Mouse (Mus musculus): ENCODE data around the gene Cops6. TPM values are rescaled to one million over a fixed set of nuclear protein-coding genes. Genes with fewer than 3 reads are reported as not detected.

Cops6 gene
- 14.2 and 19.2 TPM in 2 replicates for total RNA-seq (2017)

DNA sequence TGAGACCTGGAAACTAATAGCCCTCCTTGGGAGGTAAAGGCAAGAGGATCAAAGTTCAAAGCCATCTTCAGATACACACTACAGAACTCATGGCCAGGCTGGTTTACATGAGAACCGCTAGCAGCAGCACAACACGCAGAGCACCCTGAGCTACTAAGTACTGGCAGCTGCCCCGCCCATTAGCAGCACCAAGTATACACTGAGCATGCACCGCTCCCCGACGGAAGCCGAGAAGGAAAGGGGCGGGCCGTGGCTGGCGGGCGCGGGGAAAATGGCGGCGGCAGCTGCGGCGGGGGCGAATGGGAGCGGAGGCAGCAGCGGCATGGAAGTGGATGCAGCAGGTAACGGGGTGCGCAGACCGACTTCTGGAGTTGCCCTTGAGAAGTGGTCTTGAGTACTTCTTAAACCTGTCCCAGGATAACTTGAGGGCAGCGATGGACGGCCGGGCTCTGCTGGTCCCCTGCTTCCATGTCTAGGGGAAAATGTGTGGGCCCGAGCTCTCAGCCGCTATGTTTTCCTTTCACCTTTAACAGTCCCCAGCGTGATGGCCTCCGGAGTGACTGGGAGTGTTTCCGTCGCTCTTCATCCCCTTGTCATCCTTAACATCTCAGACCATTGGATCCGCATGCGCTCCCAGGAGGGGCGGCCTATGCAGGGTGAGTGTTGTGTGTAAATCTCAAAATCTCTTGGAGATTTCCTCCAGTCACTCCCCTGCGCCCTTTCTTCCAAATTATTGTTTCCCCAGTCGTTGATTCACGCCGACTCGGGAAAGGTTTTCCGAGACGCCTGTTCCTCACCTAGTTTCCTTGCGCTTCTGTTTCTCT, at the start of gene Cops6:
Gene Cops6, plus strand, starts transcription at position 230 of the 824 bp plus-strand sequence.
- ATAC-seq (ENCODE audit: extremely low read depth, insufficient number of reproducible peaks, low FRiP score, poor library complexity, severe bottlenecking): peak; percentile 98

DNA sequence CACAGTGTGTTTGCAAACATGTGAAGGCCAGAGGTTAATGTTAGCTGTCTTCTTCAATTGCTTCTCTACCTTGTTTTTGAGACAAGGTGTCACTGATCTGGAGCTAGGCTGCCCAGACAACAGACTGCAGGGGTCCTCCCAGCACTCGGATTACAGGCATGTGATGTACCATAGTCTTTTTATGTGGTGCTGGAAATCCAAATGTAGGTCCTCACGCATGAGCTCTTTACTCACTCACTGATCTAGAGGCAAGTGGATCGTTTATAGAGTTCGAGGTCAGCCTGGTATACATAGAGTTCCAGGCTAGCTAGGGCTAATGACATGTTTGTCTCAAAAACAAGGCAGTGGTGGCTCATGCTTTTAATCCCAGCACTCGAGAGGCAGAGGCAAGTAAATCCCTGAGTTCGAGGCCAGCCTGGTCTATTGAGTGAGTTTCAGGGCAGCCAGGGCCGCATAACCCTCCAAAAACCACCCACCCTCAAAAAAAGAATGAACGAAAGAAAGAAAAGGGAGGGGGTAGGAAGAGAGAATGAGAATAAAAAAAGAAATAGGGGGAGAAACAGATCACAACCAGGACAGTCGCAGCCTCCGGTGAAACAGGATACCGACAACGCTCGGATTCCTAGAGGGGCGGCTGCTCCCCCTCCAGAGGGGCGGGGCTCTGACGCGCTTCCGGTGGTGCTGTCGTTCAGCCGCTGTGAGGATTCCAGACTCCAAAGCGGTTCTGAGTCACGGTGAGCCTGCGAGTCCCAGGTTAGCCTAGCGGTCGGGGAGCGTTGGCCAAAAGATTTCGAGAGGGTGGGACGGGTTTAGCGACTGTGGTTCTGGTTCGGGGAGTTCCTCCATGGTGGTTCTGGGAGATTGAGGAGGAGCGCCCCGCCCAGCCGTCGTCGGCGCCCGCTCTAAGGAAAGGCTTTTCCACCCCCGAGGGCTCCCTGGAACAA, 44.3 kb upstream of the Cops6 start, which contains the start of gene Zscan21:
Gene Zscan21, plus strand, starts transcription at position 649 of the 944 bp plus-strand sequence.
- peak; percentile 97 for ATAC-seq (ENCODE audit: extremely low read depth, insufficient number of reproducible peaks, low FRiP score, poor library complexity, severe bottlenecking)

DNA sequence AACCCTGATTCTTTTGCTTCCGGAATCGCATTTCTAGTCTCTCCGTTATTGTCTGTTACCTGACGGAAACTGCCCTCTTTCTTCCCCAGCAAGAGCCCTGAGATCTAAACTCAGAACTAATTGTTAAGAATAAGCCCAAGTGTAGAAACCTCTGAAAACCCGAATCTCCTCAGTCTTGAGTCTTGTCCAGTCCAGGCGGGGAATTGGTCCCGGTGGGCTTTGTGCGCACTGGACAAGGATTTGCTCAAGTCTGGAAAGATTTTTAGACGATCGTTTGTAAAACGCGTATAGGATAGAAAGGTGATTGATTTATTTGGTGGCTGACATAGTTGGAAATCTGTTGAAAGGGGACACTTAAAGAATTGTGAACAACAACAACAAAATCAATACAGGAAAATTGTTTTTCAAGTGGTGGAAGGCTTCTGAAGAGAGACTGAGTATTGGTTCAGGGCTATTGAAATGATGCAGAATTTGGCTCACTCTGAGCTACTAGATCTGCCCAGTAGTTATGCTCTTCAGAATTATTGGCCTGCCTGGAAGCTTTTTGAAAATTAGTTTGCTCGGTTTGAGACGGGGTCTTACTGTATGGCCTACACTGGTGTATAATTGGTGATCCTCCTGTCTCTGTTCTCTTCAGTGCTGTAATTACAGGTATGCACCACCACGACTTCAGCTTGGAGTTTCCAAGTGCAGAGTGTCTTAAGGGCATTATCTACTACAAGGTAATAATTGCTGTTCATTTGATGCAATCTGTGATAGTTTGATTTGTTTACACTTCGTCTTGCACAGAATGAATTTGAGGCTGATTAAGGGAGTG, 43.5 kb upstream of the Cops6 start:
- ATAC-seq (ENCODE audit: extremely low read depth, insufficient number of reproducible peaks, low FRiP score, poor library complexity, severe bottlenecking): no peak

DNA sequence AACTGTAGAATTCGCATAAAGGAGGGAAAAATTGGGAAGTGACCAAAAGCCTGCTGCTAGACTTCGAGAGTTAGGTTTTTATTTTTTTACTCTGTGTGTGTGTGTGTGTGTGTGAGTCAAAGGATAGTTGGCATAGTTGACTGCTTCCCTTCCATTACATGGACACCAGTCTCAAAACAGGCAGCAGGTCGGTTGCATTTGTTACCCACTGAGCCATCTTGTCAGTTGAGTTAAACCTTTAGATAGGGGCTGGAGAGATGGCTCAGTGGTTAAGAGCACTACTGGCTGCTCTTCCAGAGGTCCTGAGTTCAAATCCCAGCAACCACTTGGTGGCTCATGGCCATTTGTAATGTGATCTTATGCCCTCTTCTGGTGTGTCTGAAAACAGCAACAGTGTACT, 42.8 kb upstream of the Cops6 start:
- ATAC-seq (ENCODE audit: extremely low read depth, insufficient number of reproducible peaks, low FRiP score, poor library complexity, severe bottlenecking): no peak

DNA sequence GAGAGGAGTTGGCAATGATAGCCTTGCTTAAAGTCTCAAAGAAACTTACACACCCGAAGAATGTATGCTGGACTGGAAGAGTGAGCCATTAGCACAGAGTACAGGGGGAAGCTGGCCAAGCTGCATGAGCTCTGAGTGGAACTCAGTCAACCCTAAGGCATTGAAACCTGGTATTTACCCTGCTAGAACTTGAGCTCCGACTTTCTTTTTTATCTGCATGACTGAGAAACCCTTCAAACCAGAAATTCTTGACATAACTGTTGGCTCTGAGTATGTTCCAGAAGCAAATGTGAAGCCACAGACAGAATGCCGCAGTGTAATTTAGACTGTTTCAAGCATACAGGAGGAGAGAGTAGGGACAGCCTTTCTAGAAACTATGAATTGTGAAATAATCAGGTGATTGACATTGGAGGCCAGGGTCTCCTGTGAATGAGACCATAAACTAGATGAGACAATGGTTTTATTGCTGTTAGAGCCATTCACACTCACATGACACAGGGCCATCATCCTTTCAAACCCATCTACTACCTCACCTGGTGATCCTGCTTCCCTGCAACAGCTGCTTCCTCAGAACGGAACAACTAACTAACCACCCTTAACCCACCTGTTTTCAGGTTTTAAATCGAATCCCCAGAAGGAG, 28.3 kb upstream of the Cops6 start:
- ATAC-seq (ENCODE audit: extremely low read depth, insufficient number of reproducible peaks, low FRiP score, poor library complexity, severe bottlenecking): no peak

DNA sequence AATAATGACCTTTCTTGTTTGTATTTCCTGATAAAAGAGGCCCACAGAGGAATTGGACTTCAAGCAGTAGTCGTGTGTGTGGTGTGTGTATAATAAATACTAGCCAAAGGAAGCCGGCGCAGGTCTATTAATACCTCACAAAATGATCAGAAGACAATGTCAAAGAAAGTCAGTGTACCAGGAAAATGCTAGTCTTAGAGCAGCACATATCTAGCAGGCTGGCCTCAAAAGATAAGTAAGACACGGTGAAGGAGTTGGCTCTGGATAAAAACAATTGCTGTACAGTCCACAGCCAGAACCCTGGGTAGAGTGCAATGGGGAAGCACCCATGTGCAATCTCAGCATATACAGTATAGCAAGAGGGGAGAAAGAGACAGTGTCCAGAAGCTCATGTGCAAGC, 23.6 kb upstream of the Cops6 start:
- ATAC-seq (ENCODE audit: extremely low read depth, insufficient number of reproducible peaks, low FRiP score, poor library complexity, severe bottlenecking): no peak

DNA sequence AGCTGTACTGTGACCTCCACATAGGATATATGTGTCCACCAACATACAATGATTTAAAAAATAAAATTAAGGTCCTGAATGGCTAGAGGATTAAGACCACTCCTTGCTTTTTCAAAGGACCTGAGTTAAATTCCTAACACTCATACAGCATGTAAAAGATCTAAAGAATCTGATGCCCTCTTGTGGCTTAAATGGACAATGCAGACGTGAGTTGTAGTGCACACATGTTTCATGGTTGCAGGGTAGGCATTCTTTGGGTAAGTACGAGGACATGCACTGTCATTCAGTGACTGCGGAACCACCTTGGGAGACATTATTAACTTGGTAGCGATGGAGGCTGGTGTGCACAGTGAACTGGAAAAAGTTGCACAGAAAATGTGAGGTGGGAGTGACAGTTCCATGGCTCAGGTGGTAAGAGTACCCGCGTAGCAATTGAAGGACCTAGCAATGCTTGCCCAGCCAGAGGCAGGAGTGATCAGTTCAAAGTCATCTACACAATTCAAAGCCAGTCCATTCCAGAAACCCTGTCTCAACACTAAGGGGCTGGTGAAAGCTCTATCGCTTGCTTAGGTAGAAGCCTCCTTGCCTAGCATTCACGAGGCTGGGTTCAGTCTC, 22.8 kb upstream of the Cops6 start:
- peak; percentile 48; the same call in 1 of the 2 replicates for ATAC-seq (ENCODE audit: extremely low read depth, insufficient number of reproducible peaks, low FRiP score, poor library complexity, severe bottlenecking)

DNA sequence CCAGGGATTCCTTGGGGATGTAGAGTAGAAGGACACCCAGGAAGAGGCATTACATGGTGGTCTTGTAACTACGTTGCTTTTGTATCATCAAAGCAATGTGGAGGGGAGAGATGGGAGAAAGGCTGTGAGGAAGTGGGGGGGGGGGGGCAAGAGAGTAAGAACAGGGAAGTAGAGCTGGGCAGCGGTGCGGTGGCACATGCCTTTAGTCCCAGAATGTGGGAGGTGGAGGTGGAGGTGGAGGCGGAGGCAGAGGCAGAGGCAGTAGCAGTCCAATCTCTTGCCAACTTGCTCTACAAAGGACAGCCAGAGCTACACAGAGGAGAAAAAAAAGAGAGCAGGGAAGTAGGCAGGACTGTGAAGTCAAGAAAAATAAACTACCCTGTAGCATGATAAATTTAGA, 22.3 kb upstream of the Cops6 start:
- ATAC-seq (ENCODE audit: extremely low read depth, insufficient number of reproducible peaks, low FRiP score, poor library complexity, severe bottlenecking): no peak

DNA sequence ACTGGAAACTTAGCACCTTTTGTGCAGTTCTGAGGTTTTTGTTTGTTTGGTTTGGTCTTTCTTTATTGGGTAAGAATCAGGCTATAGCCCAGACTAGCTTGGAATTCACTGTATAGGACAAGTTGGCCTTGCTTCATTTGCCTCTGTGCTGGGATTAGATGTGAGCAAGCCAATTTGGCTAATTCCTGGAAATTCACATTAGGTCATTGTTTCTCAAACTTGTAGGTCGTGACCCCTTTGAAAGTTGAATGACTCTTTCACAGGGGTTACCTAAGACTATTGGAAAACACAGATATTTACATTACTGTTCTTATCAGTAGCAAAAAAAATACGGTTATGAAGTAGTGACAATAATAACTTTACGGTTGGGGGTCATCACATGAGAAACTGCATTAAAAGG, 6.5 kb upstream of the Cops6 start:
- no peak for ATAC-seq (ENCODE audit: extremely low read depth, insufficient number of reproducible peaks, low FRiP score, poor library complexity, severe bottlenecking)

DNA sequence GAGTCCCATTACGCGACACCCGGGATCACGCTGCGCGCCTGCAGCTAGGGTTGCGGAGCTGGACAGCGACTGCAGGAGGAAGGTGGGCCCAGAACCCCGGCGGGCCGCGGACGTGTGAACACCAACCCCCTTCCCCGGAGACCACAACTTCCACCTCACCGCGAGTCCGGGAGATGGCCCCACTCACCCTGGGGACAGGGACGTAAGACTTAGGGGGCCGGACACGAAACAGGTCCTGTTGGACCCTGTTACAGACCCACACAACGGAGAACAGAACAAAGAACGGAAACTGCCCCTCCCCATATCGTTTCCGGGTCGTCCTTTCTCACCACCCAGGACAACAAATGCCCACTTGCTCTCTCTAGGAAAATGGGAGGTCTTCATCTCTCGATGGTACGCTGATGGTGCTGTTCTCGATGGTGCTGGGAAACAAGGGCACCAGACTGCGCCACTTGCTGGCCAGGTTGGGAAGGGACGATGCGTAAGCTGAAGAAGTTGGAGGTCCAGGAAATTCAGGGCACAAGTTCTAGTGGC, 5.4 kb upstream of the Cops6 start, which contains the start of gene Zfp113:
Gene Zfp113, minus strand, starts transcription at position 302 of the 534 bp plus-strand sequence.
- peak; percentile 96 for ATAC-seq (ENCODE audit: extremely low read depth, insufficient number of reproducible peaks, low FRiP score, poor library complexity, severe bottlenecking)

DNA sequence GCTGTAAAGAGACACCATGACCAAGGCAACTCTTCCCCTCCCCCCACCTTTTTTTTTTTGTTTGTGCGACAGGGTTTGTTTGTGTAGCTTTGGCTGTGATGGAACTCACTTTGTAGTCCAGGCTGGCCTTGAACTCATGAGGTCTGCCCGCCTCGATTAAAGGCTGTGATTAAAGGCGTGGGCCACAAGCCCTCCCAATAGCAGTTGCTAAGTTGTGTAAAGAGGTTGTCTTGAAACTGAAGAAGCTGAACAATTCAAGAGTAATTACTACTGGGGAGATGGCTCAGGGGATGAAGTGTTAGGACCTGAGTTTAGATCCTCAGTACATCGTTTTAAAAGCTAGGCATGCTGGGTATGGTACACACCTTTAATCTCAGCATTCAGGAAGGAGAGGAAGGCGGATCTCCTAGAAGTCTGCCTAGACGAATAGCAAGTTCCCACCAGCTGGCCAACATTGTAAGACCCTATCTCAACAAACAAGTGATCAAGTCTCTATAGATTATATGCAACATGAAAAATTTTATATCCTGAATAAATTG, 578 bp upstream of the Cops6 start:
- no peak for ATAC-seq (ENCODE audit: extremely low read depth, insufficient number of reproducible peaks, low FRiP score, poor library complexity, severe bottlenecking)

DNA sequence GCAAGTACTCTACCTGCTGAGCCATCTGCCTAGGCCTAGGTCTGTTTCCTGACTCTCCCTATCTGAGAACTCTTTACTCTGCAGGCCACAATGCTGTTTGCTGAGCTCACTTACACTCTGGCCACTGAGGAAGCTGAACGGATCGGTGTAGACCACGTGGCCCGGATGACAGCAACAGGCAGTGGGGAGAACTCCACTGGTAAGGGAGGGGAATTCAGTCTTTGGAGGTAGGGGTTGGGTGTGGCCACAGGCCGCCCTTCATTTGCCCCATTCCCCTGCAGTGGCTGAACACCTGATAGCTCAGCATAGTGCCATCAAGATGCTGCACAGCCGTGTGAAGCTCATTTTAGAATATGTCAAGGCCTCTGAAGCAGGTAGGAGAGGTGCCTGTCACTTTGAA, 2.2 kb downstream of the Cops6 start:
- ATAC-seq (ENCODE audit: extremely low read depth, insufficient number of reproducible peaks, low FRiP score, poor library complexity, severe bottlenecking): no peak

DNA sequence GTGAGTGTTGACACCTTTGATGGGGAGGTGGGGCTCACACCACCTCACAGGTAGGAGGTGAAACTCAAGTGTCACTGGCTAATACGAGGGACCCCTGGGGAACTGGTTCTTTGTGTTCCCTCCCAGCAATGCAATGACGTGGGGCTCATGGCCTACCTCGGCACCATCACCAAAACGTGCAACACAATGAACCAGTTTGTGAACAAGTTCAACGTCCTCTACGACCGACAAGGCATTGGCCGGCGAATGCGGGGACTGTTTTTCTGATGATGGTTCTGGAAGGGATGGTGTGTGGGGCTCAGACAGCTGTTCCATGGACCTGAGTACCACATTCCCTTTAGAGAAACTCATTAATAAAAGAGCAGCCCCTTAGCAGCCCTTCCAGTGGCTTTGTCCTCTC, 2.7 kb downstream of the Cops6 start:
- ATAC-seq (ENCODE audit: extremely low read depth, insufficient number of reproducible peaks, low FRiP score, poor library complexity, severe bottlenecking): no peak

DNA sequence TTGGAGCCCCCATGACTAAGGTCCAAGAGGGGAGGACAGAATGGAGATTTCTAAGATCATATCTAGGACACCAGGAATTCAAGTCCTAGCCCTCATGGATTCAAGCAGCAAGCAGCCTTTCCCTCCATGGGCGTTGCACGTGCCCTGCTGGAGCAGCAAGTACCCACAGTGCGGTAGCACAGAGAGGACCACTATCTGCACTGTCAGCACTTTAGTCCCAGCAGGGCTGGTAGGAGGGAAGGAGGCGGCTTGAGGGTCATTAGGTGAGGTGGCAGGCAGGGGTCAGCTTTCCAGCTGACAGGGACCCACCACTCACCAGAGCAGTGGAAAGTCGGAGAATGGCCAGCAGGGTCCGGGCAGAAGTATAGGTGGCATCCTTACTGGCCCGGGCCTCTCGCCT, 4.7 kb downstream of the Cops6 start:
- no peak for ATAC-seq (ENCODE audit: extremely low read depth, insufficient number of reproducible peaks, low FRiP score, poor library complexity, severe bottlenecking)

DNA sequence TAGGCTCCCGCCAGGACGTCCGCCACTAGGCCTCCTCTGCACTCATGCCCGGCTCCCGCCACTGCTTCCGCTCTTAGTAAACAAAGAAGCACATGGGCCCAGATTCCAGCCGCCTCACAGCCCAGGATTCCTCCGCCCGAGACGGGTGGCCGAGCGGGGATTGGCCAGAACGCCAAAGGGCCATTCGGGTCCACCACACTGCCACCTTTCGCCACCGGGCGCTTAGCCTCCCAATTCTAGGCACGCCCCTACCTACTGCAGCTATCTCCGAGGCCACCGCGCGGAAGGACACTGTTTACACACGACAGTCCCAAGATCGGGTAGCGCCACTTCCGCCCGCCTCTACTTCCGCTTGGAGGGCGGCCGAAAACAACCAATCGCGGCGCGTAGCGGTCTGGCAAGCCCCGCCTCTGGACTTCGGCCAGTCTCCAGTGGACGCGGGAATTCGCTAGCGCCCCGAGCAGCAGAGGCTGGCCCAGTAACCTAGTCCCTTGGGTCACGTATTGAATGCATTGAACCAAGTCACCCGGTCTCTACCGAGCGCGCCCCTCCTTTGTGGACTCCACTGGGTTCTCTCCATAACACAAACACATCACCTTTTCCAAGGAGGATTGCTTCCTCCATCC, 10.2 kb downstream of the Cops6 start:
- ATAC-seq (ENCODE audit: extremely low read depth, insufficient number of reproducible peaks, low FRiP score, poor library complexity, severe bottlenecking): peak; percentile 77

DNA sequence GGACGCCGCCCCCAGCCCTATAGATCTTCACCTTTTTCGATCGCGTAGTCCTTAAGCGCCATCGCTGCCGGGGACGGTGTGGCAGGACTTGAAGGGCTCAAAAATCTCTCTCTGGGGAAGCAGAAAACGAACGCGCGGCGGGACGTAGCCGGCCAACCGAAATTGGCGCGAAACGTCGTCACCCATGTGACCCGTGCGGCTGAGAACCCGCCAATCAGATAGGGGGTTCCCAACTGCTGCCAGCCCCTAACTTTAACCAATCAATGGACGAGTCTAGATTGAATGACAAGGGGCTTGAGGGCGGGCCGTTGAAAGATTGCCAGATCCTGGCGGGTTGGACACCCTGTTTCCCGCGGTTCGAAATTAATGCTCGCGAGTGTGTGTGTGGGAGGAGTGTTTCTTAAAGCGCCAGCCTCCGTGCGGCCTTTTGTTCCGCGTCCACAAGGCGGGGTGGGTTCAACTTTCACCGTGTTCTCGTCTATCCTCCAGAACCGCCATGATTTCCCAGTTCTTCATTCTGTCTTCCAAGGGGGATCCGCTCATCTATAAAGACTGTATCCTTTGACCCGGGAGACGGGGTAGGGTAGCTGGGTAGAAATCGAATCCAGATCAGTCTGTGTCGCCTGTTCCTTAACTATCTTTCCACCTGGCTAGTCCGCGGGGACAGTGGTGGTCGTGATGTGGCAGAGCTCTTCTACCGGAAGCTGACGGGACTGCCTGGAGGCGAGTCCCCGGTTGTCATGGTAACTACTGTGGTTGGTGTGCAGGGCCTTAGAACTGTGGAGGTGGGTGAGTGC, 11.0 kb downstream of the Cops6 start, which contains the start of the genes Ap4m1 and Mcm7:
Gene Ap4m1, plus strand, starts transcription at position 308 of the 797 bp plus-strand sequence.
Gene Mcm7, minus strand, starts transcription at position 728 of the 797 bp plus-strand sequence.
- peak; percentile 86 for ATAC-seq (ENCODE audit: extremely low read depth, insufficient number of reproducible peaks, low FRiP score, poor library complexity, severe bottlenecking)
